Mouse (Mus musculus) intestine, embryonic 16.5 days (tissue): ENCODE measurements at regions not wholly inside any gene's neighbourhood (a gene's known extent, or its start where the extent isn't known, plus 50 kb on each side); places are given as distances from the start of the nearest gene placed in this dataset.
A peak's percentile ranks its signal among the peaks of the same experiment; 100 is the strongest.

Experiments
- ATAC-seq: fragments of 200-750 bp; cut with Nextera tagmentation; 2 replicates; pipeline ENCODE4 v1.8.0; 2017; ENCODE audit warnings: moderate TSS enrichment, moderate library complexity
- H3K27ac ChIP-seq: fragments of 300-500 bp; sonication (generic); 2 replicates; pipeline ENCODE4 v1.5.1; 2014; ENCODE audit warnings: mild to moderate bottlenecking, low read length
- H3K27me3 ChIP-seq: fragments of 300-500 bp; sonication (generic); replicated peaks from 2 replicates; pipeline ENCODE4 v1.6.1; 2014; ENCODE audit warnings: low read length, control low read depth, mixed read lengths; ENCODE audit not compliant: control insufficient read depth, insufficient read depth
- H3K36me3 ChIP-seq: fragments of 300-500 bp; sonication (generic); 2 replicates; pipeline ENCODE4 v1.6.1; 2014; ENCODE audit warnings: low read length, control low read depth; ENCODE audit not compliant: control insufficient read depth, insufficient read depth
- H3K4me1 ChIP-seq: fragments of 300-500 bp; sonication (generic); 2 replicates; pipeline ENCODE4 v1.6.1; 2014; ENCODE audit warnings: low read length, control low read depth, mixed read lengths; ENCODE audit not compliant: control insufficient read depth, insufficient read depth
- H3K4me2 ChIP-seq: fragments of 300-500 bp; sonication (generic); 2 replicates; pipeline ENCODE4 v1.6.1; 2014; ENCODE audit warnings: low read depth, low read length, control low read depth
- H3K4me3 ChIP-seq: fragments of 300-500 bp; sonication (generic); 2 replicates; pipeline ENCODE4 v1.5.1; 2014; ENCODE audit warnings: mild to moderate bottlenecking, low read length
- H3K9ac ChIP-seq: fragments of 300-500 bp; sonication (generic); 2 replicates; pipeline ENCODE4 v1.6.1; 2014; ENCODE audit warnings: low read depth, low read length
- H3K9me3 ChIP-seq: fragments of 300-500 bp; sonication (generic); 2 replicates; pipeline ENCODE4 v1.6.1; 2016; ENCODE audit warnings: low read length, control low read depth; ENCODE audit not compliant: control insufficient read depth
- WGBS: fragments of 180-500 bp; shearing (Covaris S2); extraction: QIAGEN DNeasy Blood & Tissue Kit; methylation state at CpG from one replicate; pipeline ENCODE4 v1.1.7; 2014; 5-methylcytosine and 5-hydroxymethylcytosine counted together

DNA sequence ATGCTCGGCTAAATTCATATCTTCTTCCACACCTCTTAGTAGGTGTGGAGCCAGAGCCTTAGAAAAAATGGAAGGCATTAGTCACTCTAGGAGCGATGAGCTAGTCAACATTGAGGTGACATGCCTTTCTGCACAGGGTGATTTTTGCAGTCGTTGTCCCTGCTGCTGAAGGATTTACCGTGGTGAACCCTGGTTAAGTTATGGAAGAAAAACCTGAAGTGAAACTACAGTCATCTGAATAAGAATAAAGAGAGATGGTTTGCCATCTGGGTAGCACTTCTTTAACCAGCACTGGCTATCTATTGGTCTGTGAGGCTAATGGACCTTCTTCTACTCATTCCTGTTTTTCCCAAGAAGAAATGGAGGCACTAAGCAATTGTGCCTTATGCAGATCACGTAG is 198.1 kb upstream of the Tle4 start:
- no peak overlapping the region for H3K4me3 ChIP-seq
- no peak overlapping the region for H3K4me2 ChIP-seq
- no peaks in the 10 kb centered on the region for H3K27me3 ChIP-seq
- H3K27ac ChIP-seq: no peak overlapping the region
- no peaks in the 10 kb centered on the region for H3K9me3 ChIP-seq
- no peaks in the 10 kb centered on the region for H3K4me1 ChIP-seq
- H3K9ac ChIP-seq: no peak overlapping the region
- 85% methylated on average over 5 of the region's 5 CpGs for WGBS
- ATAC-seq: no peak
- no peaks in the 10 kb centered on the region for H3K36me3 ChIP-seq

DNA sequence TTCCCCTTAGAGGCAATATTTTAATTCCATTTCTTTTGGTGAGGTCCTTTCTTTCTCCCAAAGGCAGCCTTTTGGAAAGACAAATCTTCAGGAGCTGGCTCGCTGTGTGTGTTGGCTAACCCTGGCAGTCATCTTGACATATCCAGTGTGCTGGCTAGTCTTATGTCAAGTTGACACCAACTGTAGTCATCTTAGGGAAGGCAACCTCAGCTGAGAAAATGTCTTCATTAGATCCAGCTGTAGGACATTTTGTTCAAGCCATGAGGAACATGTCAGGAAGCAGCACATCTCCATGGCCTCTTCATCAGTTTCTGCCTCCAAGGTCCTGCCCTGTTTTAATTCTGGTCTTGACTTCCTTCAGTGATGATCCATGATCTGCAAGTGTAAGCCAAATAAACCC is 192.1 kb upstream of the Tle4 start:
- ATAC-seq: no peak
- WGBS: 94% methylated on average over 1 of the region's 1 CpGs
- Histone ChIP-seq H3K9me3 (no peaks in the 10 kb centered on the region), H3K9ac (no peak overlapping the region), H3K27ac (no peak overlapping the region), H3K4me1 (0 out of 2 replicates have a peak, but pooled peaks cover 4% of the 10 kb centered on the region), H3K4me2 (no peak overlapping the region), H3K4me3 (no peak overlapping the region), H3K27me3 (no peaks in the 10 kb centered on the region), H3K36me3 (no peaks in the 10 kb centered on the region)

DNA sequence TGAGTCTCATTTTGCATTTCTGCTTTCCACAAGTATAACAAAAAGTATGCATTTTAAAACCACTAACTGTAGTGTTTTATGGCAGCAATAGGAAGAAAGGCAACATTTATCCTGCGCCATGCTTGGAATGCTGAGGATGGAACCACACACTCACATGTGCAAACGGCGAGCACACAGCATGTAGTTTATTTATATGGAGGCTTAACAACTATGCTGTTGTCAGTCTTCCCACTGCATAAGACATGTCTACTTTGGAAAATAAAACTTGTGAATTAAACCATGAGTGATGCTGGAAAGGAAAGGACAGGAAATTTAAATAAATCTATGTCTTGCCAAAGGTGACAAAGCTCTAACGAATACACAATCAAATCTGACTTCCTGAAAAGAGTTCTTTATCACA is 190.8 kb upstream of the Tle4 start:
- ATAC-seq: no peak
- H3K27ac ChIP-seq: no peak overlapping the region

DNA sequence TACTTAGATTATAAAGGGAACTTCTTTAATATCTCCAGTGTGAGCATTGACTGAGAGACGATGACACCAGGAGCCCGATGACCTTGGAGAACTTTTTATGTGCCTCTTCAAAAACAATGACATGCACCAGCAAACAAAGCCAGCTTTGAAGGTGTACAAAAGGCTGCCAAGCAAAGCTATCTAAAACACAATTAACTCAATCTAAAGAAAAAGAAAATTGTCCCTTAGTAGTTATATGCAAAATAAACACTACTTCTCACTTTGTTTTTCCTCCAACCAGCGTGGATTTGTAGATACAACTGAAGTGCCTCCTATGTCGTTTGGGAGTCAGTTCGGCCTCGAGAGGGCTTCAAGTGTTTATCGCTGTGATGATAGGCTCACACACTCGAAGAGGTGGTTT is 189.0 kb upstream of the Tle4 start:
- no peaks in the 10 kb centered on the region for H3K9me3 ChIP-seq
- ATAC-seq: no peak
- H3K27ac ChIP-seq: no peak overlapping the region
- H3K4me3 ChIP-seq: no peak overlapping the region
- no peak overlapping the region for H3K4me2 ChIP-seq
- 0 out of 2 replicates have a peak, but pooled peaks cover 4% of the 10 kb centered on the region for H3K4me1 ChIP-seq
- H3K27me3 ChIP-seq: no peaks in the 10 kb centered on the region
- H3K9ac ChIP-seq: no peak overlapping the region
- no peaks in the 10 kb centered on the region for H3K36me3 ChIP-seq
- WGBS: 67% methylated on average over 8 of the region's 8 CpGs

More for the DNA sequence above, 190.8 kb upstream of the Tle4 start:
- Histone ChIP-seq H3K4me3 (no peak overlapping the region), H3K9me3 (no peaks in the 10 kb centered on the region), H3K27me3 (no peaks in the 10 kb centered on the region), H3K36me3 (no peaks in the 10 kb centered on the region), H3K4me2 (no peak overlapping the region), H3K4me1 (0 out of 2 replicates have a peak, but pooled peaks cover 4% of the 10 kb centered on the region), H3K9ac (no peak overlapping the region)
- WGBS: 83% methylated on average over 4 of the region's 4 CpGs

DNA sequence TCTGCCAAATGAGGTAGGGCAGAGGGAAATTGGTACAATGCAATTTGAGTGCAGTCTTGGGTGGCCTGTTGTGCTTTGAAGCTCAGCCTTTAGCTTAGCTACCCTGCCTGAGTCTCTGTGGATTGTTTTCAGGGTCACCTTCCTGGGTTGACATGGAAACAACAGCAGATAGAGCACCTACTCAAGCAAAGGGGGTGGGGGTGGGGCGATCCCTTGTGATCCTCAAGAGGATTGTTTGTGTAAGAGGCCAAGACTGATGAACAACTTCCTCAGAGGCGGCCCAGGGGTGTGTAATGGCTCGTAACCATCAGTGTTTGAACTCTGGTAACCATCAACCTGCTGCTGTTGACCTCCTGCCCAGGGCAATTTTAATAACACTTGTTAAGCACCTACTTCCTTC is 187.8 kb upstream of the Tle4 start:
- Histone ChIP-seq H3K4me1 (0 out of 2 replicates have a peak, but pooled peaks cover 4% of the 10 kb centered on the region), H3K9me3 (no peaks in the 10 kb centered on the region), H3K9ac (no peak overlapping the region), H3K27ac (no peak overlapping the region), H3K4me3 (no peak overlapping the region), H3K4me2 (no peak overlapping the region), H3K27me3 (no peaks in the 10 kb centered on the region), H3K36me3 (no peaks in the 10 kb centered on the region)
- ATAC-seq: peak; percentile 95
- 20% methylated on average over 3 of the region's 3 CpGs for WGBS

DNA sequence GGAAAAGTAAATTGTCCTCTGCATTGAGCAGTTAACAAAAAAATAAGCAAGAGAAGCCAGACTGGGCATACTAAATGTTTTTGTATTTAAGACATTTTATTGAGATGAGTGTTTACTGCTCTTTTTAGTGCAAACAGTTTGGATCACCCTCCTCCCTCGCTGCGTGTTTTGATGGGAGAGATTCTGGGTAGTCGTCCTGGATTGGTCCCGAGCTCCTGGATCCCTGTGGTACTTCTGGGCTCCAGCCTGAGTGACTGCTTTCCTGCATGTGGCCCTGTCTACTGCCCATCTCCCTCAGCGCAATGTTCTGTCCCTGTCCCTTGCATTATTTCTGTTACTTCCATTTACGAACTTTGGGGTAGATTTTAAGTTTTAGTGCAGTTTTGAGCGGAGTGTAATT is 179.9 kb upstream of the Tle4 start:
- WGBS: 47% methylated on average over 7 of the region's 7 CpGs
- Histone ChIP-seq H3K27me3 (no peaks in the 10 kb centered on the region), H3K9ac (no peak overlapping the region), H3K4me1 (no peaks in the 10 kb centered on the region), H3K9me3 (no peaks in the 10 kb centered on the region), H3K4me3 (no peak overlapping the region), H3K27ac (no peak overlapping the region), H3K4me2 (no peak overlapping the region), H3K36me3 (no peaks in the 10 kb centered on the region)
- ATAC-seq: no peak

DNA sequence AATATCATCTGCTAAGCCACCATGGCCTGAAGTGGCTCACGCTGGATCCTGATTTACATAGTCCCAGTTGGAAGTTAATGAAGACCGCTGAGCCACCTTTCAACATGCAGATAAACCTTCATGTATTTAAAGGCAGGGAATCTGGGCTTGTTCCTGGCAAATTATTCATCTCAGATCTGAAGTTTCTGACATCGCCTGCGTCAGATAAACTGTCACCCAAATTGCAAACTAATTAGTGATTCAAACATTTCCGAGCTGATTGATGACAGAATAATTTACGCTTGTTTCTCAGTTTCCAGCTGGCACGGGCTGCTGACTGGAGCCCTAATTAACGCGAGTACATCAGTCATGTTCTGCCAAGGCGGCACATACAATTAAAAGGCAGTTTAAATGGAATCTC is 179.3 kb upstream of the Tle4 start:
- H3K4me2 ChIP-seq: no peak overlapping the region
- WGBS: 27% methylated on average over 10 of the region's 10 CpGs
- no peaks in the 10 kb centered on the region for H3K36me3 ChIP-seq
- no peak overlapping the region for H3K27ac ChIP-seq
- no peaks in the 10 kb centered on the region for H3K27me3 ChIP-seq
- no peaks in the 10 kb centered on the region for H3K4me1 ChIP-seq
- H3K9me3 ChIP-seq: no peaks in the 10 kb centered on the region
- no peak overlapping the region for H3K9ac ChIP-seq
- no peak overlapping the region for H3K4me3 ChIP-seq
- no peak for ATAC-seq

DNA sequence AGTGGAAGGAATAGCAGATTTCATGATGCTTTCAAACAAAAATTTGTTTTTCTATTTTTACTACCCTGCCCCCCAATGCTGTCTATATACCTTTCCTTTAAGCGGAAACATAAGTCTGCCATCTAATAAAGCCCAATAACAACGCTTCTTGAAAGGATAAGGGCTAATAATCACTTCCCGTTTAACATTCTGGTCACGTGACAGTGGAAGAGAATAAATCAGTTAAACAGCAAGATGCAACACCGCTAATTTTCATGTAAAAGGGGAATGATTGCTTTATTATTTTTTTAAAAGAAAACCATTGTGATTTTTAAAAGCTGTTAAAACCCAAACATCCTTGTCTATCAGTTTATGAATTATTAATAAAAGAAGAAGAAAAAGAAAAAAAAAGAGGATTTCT is 178.9 kb upstream of the Tle4 start:
- no peak overlapping the region for H3K27ac ChIP-seq
- 66% methylated on average over 5 of the region's 5 CpGs for WGBS
- H3K4me3 ChIP-seq: no peak overlapping the region
- H3K9ac ChIP-seq: no peak overlapping the region
- no peak overlapping the region for H3K4me2 ChIP-seq
- no peak for ATAC-seq
- H3K4me1 ChIP-seq: no peaks in the 10 kb centered on the region
- H3K36me3 ChIP-seq: no peaks in the 10 kb centered on the region
- H3K27me3 ChIP-seq: no peaks in the 10 kb centered on the region
- H3K9me3 ChIP-seq: no peaks in the 10 kb centered on the region

DNA sequence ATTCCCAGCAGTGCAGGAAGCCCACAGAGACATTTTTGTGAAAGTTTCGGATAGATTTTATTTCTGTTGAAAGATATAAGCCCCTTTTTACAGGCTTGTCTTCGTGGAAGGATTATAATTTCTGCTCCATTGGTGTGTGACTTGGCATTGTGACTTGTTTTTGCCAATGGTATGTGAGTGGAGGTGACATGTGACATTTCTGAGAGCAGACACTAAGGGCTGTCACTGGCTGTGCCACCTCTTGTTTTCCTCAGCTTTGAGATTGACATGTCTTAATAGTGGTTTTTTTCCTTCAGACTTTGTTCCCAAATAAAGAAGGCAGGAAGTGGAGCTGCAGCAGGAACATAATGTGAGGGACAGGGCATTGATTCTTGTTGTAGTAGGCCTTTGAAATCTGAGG is 174.9 kb upstream of the Tle4 start:
- no peaks in the 10 kb centered on the region for H3K4me1 ChIP-seq
- no peak overlapping the region for H3K27ac ChIP-seq
- H3K9me3 ChIP-seq: no peaks in the 10 kb centered on the region
- no peak overlapping the region for H3K9ac ChIP-seq
- WGBS: 82% methylated on average over 2 of the region's 2 CpGs
- H3K36me3 ChIP-seq: no peaks in the 10 kb centered on the region
- H3K27me3 ChIP-seq: no peaks in the 10 kb centered on the region
- ATAC-seq: no peak
- no peak overlapping the region for H3K4me2 ChIP-seq
- no peak overlapping the region for H3K4me3 ChIP-seq

DNA sequence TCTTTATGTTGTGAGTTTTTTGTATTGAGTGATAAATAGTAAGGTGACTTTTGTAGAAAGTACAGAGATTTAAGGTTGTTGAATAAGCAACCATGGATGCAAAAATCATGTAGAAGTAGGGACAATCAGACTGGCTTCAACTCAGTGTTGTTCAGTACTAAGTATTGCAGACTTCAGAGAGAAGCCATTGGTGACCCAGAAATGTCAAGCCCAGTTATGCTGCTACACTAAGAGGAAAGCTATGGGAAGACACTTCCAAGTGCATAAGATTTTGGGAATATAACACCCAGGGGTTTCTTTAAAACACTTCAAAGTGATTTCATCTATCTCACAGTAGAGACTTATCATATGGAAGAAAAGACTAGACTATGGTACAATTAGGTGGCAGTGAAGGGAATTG is 154.8 kb upstream of the Tle4 start:
- no peaks in the 10 kb centered on the region for H3K27me3 ChIP-seq
- H3K36me3 ChIP-seq: no peaks in the 10 kb centered on the region
- H3K9ac ChIP-seq: no peak overlapping the region
- no peak overlapping the region for H3K4me2 ChIP-seq
- no peak for ATAC-seq
- no peak overlapping the region for H3K4me3 ChIP-seq
- H3K9me3 ChIP-seq: no peaks in the 10 kb centered on the region
- no peaks in the 10 kb centered on the region for H3K4me1 ChIP-seq
- H3K27ac ChIP-seq: no peak overlapping the region
